Mouse (Mus musculus) midbrain, embryonic 15.5 days (tissue): ENCODE measurements around the gene Tmem174. TPM values are rescaled to one million over a fixed set of nuclear protein-coding genes. Genes with fewer than 3 reads are reported as not detected.

Experiments used
- ATAC-seq: fragments of 200-750 bp; cut with Nextera tagmentation; replicated peaks from 2 replicates; pipeline ENCODE4 v1.8.0; 2017; ENCODE audit warnings: moderate TSS enrichment
- H3K27ac ChIP-seq: fragments of 300-500 bp; sonication (generic); 2 replicates; pipeline ENCODE4 v1.5.1; 2015; ENCODE audit warnings: mild to moderate bottlenecking, inconsistent platforms
- H3K27me3 ChIP-seq: fragments of 300-500 bp; sonication (generic); replicated peaks from 2 replicates; pipeline ENCODE4 v1.6.1; 2015; ENCODE audit warnings: inconsistent platforms
- H3K36me3 ChIP-seq: fragments of 300-500 bp; sonication (generic); replicated peaks from 2 replicates; pipeline ENCODE4 v1.6.1; 2015; ENCODE audit warnings: inconsistent platforms
- H3K4me1 ChIP-seq: fragments of 300-500 bp; sonication (generic); 2 replicates; pipeline ENCODE4 v1.6.1; 2015; ENCODE audit warnings: inconsistent platforms
- H3K4me2 ChIP-seq: fragments of 300-500 bp; sonication (generic); 2 replicates; pipeline ENCODE4 v1.6.1; 2015; ENCODE audit warnings: inconsistent platforms, mild to moderate bottlenecking, moderate library complexity
- H3K4me3 ChIP-seq: fragments of 300-500 bp; sonication (generic); 2 replicates; pipeline ENCODE4 v1.5.1; 2015; ENCODE audit warnings: mild to moderate bottlenecking, inconsistent platforms
- H3K9ac ChIP-seq: fragments of 300-500 bp; sonication (generic); 2 replicates; pipeline ENCODE4 v1.6.1; 2015; ENCODE audit warnings: mild to moderate bottlenecking, inconsistent platforms
- H3K9me3 ChIP-seq: fragments of 300-500 bp; sonication (generic); 2 replicates; pipeline ENCODE4 v1.6.1; 2016; ENCODE audit warnings: inconsistent platforms
- WGBS: fragments of 180-500 bp; shearing (Covaris S2); methylation state at CpG from one replicate; pipeline ENCODE4 v1.1.7; 2015; ENCODE audit warnings: mixed read lengths; 5-methylcytosine and 5-hydroxymethylcytosine counted together
- polyA plus RNA-seq: library from polyadenylated mRNA; unstranded; fragments of >200 nt; fragmentation: Nextera tagmentation; extraction: Ambion mirVana; gene quantifications from 2 replicates; pipeline ENCODE4 v1.2.1, GENCODE M21; 2015

Tmem174 gene
- polyA plus RNA-seq: not detected in 2 replicates

DNA sequence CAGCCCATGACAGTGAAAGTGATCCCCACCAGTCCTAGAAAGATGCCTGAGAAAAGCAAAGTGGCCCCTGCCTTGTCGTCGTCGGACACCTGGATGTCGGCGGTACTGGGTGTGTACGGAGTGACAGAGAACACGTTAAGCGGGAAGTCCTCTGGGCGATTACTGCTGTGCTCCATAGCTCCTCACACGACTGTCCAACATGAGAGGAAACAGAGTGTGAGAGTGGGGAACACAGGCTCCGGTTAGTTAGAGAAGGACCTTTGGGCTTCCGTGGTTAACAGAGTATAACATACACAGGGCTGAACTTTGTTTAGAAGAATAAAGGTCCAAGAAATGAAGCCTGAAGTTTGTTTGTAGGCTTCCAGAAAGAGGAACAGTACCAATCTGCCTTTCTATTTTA lies at the start of gene Tmem174:
TSS of gene Tmem174 (minus strand) at position 266 of the 400 bp plus-strand sequence.
- Histone ChIP-seq H3K4me2 (no peak within 1 kb of the TSS), H3K9me3 (no peaks in the 10 kb centered on the region), H3K36me3 (no peaks in the 10 kb centered on the region), H3K4me1 (no peaks in the 10 kb centered on the region), H3K9ac (no peak within 1 kb of the TSS), H3K27me3 (no peaks in the 10 kb centered on the region), H3K27ac (no peak within 1 kb of the TSS), H3K4me3 (no peak within 1 kb of the TSS)
- ATAC-seq: no peak
- 92% methylated on average over 12 of the region's 12 CpGs for WGBS

DNA sequence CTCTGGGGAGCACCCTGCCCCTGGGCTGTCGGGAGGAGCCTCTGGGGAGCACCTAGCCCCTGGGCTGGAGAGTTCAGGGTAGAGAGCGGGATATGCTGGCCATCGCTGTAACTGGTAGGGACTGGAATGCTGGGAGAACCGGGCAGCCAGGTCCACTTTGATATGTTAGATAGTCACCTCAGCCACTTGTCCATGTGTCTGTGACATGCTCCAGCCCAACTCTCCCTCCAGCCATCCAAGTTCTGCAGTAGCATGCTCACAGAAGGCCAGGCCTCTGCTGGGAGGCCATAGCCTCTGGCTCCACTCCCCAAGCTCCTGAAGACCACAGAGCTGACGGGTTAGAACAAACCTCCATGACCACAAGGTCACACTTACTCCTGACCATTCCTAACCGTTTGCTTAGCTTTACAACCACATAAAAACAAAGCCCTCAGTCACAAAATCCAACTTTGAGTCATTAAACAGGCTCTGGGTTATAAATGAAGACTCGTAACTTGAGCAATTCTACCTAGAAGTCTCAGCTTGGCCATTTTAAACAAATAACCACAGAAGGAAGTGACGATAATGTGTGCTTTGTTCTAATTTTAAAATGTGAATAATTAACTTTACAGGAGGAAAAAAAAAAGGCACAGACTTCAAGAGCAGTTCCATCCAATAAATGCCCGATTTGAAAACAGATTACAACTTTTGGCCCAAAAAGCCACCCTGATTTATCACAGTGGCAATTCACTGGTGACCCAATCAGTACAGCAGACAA lies 47.1 kb upstream of the Tmem174 start:
- 85% methylated on average over 9 of the region's 9 CpGs for WGBS
- Histone ChIP-seq H3K4me3 (no peak overlapping the region), H3K27me3 (no peaks in the 10 kb centered on the region), H3K36me3 (no peaks in the 10 kb centered on the region), H3K4me2 (no peak overlapping the region), H3K9me3 (no peaks in the 10 kb centered on the region; the same call in 1 of the 2 replicates), H3K9ac (no peak overlapping the region), H3K27ac (no peak overlapping the region), H3K4me1 (no peaks in the 10 kb centered on the region)
- ATAC-seq: no peak

DNA sequence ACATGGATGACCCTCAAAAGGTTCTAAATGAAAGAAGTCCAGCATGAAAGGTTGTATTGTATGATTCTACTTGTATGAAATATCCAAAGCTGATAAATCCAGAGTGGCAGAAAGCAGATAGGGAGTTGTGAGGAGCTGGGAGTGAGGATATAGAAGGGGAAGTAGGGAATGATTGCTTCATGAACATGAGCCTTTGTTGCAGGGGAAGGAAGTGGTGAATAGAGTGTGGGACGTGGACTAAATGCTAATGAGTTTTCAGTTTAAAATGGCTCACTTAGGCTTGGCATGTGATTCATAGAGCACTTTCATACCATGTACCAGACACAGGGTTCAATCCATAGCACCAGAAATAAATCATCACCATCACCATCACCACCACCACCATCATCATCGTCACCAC lies 46.2 kb upstream of the Tmem174 start:
- ATAC-seq: no peak
- 85% methylated on average over 2 of the region's 2 CpGs for WGBS
- H3K27me3 ChIP-seq: no peaks in the 10 kb centered on the region

DNA sequence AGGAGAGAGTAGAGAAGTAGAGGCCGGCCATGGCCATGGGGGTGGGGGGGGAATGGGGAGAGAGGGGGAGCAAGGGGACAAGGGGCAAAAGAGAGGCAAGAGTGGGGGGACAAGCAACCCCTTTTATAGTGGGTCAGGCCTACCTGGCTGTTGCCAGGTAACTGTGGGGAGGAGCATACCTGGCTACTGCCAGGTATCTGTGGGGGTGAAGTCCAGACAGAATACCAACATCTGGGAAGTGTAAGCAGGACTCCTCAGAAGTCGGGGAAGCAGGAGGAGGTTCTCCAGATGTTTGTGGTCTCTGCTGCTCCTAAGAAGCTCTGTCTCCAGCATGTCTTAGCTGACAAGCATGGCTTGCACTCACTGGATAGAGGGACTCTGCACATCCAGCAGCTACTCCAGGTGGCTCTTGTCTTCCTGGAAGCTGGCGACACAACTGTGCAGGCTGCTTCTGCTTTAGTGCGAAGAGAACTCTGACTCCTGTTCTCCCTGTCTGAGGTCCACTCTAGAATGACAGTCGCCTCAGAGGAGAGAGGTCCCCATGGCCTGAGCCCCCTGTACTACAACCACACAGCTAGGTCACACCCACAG lies 43.4 kb upstream of the Tmem174 start:
- no peak overlapping the region for H3K9ac ChIP-seq
- no peak for ATAC-seq
- H3K27ac ChIP-seq: no peak overlapping the region
- 91% methylated on average over 5 of the region's 5 CpGs for WGBS
- no peaks in the 10 kb centered on the region for H3K4me1 ChIP-seq
- no peaks in the 10 kb centered on the region; the same call in 1 of the 2 replicates for H3K9me3 ChIP-seq
- no peaks in the 10 kb centered on the region for H3K36me3 ChIP-seq
- H3K27me3 ChIP-seq: no peaks in the 10 kb centered on the region
- H3K4me3 ChIP-seq: no peak overlapping the region
- H3K4me2 ChIP-seq: no peak overlapping the region

More for the DNA sequence above, 46.2 kb upstream of the Tmem174 start:
- H3K4me3 ChIP-seq: no peak overlapping the region
- no peaks in the 10 kb centered on the region for H3K36me3 ChIP-seq
- H3K4me1 ChIP-seq: no peaks in the 10 kb centered on the region
- H3K4me2 ChIP-seq: no peak overlapping the region
- no peak overlapping the region for H3K27ac ChIP-seq
- H3K9me3 ChIP-seq: no peaks in the 10 kb centered on the region; the same call in 1 of the 2 replicates
- no peak overlapping the region for H3K9ac ChIP-seq

DNA sequence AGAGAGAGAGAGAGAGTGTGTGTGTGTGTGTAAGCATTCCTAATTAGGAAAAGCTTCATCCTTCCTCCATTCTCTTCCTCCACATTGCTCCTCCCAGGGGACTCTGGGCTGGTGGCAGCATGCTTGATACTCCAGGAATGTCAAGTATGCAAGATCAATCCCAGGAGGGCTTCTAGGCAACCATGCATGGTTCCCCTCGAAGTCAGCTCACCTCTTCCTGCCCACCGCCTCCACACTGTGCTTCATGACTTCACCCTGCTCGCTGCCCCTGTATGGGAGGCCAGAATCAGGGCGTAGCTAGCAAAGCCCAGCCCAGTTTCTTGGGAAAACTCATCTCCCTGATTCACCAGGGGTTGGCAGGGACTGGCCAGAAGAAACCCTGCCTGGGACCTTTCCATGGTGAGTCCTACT lies 42.4 kb upstream of the Tmem174 start:
- no peaks in the 10 kb centered on the region; the same call in 1 of the 2 replicates for H3K9me3 ChIP-seq
- ATAC-seq: no peak
- H3K4me1 ChIP-seq: no peaks in the 10 kb centered on the region
- 48% methylated on average over 4 of the region's 4 CpGs for WGBS
- no peak overlapping the region for H3K9ac ChIP-seq
- no peaks in the 10 kb centered on the region for H3K36me3 ChIP-seq
- H3K4me3 ChIP-seq: no peak overlapping the region
- no peaks in the 10 kb centered on the region for H3K27me3 ChIP-seq
- H3K27ac ChIP-seq: no peak overlapping the region
- H3K4me2 ChIP-seq: no peak overlapping the region

DNA sequence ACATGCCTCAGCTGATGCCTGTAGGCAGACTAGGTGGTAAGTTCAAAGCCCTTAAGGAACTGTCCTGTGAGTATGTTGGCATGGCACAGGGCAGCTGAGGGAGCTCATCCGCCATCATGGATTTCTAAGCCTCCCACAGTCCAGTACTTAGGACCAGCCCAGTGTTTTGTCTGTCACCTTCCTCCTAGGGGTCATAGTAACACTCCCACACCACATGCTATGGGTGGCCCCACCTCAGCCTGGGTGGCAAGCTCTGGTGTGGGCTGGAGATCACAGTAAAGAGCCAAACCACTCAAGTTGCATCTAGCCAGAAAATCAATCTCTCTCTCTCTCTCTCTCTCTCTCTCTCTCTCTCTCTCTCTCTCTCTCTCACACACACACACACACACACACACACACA lies 42.0 kb upstream of the Tmem174 start:
- no peak overlapping the region for H3K4me2 ChIP-seq
- H3K9ac ChIP-seq: no peak overlapping the region
- 100% methylated on average over 1 of the region's 1 CpGs for WGBS
- H3K4me3 ChIP-seq: no peak overlapping the region
- ATAC-seq: no peak
- no peaks in the 10 kb centered on the region; the same call in 1 of the 2 replicates for H3K9me3 ChIP-seq
- H3K4me1 ChIP-seq: no peaks in the 10 kb centered on the region
- no peaks in the 10 kb centered on the region for H3K36me3 ChIP-seq
- no peaks in the 10 kb centered on the region for H3K27me3 ChIP-seq
- H3K27ac ChIP-seq: no peak overlapping the region

DNA sequence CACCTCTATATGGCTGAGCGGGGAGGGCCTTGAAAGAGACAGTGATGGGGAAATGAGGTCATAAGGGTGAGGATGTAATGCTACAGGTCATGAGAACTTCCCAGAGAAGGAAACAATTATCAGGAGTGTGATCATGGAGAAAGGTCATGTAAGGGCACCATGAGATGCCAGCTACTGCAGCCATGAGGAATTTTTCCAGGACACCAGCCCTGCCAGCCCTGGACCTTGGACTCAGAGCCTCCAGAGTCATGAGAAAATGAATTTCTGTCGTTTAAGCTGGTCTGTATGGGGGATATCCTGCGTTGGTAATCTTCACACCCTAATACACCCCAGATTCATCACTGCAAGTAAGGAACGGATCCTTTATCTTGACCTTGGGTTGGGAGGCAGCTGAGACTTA lies 36.7 kb upstream of the Tmem174 start:
- Histone ChIP-seq H3K27ac (no peak overlapping the region), H3K4me1 (no peaks in the 10 kb centered on the region), H3K9ac (no peak overlapping the region), H3K9me3 (no peaks in the 10 kb centered on the region), H3K4me2 (no peak overlapping the region), H3K27me3 (no peaks in the 10 kb centered on the region), H3K4me3 (no peak overlapping the region), H3K36me3 (no peaks in the 10 kb centered on the region)
- 82% methylated on average over 4 of the region's 4 CpGs for WGBS
- ATAC-seq: no peak

DNA sequence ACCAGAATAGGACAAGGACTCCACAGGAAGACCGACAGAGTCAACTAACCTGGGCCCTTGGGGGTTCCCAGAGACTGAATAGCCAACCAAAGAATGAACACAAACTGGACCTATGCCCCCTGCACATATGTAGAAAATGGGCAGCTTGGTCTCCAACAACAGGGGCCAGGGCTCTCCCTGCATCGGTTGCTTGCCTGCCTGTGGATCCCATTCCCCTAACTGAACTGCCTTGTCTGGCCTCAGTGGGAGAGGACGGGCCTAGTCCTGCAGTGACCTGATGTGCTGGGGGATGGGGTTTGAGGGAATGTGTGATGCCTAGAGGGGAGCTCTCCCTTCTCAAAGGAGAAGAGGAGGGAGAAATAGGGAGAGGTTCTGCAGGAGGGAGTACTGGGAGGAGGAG lies 32.1 kb upstream of the Tmem174 start:
- no peaks in the 10 kb centered on the region for H3K9me3 ChIP-seq
- WGBS: 71% methylated on average over 3 of the region's 3 CpGs

DNA sequence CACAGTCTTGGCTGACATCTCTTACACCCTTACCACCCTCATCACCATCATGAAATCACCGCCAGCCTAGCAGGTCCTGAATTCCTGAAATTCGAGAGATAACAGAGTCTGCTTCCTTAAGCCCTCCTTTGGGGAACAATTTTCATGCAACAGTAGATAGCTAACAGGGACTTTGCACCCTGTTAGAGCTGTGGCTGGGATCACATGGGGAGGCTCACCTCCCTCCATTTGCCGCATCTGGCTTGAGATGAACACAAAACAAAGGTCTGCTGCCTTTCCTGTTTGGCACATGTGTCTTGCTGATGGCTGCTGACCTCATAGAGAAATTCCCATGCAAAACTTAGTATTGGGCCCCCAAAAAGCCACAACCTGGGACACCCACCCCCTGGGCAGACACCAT lies 30.1 kb upstream of the Tmem174 start:
- H3K9ac ChIP-seq: no peak overlapping the region
- H3K4me1 ChIP-seq: no peaks in the 10 kb centered on the region
- no peak overlapping the region for H3K4me2 ChIP-seq
- no peaks in the 10 kb centered on the region for H3K9me3 ChIP-seq
- no peak for ATAC-seq
- no peak overlapping the region for H3K27ac ChIP-seq
- no peaks in the 10 kb centered on the region for H3K27me3 ChIP-seq
- H3K36me3 ChIP-seq: no peaks in the 10 kb centered on the region
- WGBS: 82% methylated on average over 3 of the region's 3 CpGs
- no peak overlapping the region for H3K4me3 ChIP-seq

More for the DNA sequence above, 32.1 kb upstream of the Tmem174 start:
- Histone ChIP-seq H3K27ac (no peak overlapping the region), H3K4me1 (no peaks in the 10 kb centered on the region), H3K9ac (no peak overlapping the region), H3K27me3 (no peaks in the 10 kb centered on the region), H3K4me3 (no peak overlapping the region), H3K4me2 (no peak overlapping the region), H3K36me3 (no peaks in the 10 kb centered on the region)
- ATAC-seq: no peak

DNA sequence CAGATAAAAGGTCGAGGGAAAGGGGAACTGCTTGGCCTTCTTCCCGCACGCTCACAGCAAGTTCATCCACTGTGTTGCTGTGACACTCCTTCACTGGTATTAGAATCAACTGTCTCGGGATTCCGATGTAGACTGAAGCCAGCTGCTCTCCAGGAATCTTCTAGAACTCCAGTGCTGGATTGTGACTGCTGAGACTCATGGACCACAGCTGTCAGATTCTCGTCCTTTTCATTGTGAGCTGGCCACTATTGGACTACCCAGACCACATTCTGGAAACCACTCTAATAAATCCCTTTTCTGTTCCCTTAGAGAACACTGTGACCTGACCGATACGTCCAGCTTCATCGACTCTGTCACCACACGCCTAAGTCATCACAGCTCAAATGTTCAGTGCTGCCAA lies 28.0 kb upstream of the Tmem174 start:
- H3K27me3 ChIP-seq: no peaks in the 10 kb centered on the region
- no peak overlapping the region for H3K27ac ChIP-seq
- no peak for ATAC-seq
- no peaks in the 10 kb centered on the region for H3K9me3 ChIP-seq
- H3K36me3 ChIP-seq: no peaks in the 10 kb centered on the region
- H3K4me1 ChIP-seq: no peaks in the 10 kb centered on the region
- WGBS: 89% methylated on average over 10 of the region's 10 CpGs
- no peak overlapping the region for H3K4me3 ChIP-seq
- no peak overlapping the region for H3K4me2 ChIP-seq
- no peak overlapping the region for H3K9ac ChIP-seq

DNA sequence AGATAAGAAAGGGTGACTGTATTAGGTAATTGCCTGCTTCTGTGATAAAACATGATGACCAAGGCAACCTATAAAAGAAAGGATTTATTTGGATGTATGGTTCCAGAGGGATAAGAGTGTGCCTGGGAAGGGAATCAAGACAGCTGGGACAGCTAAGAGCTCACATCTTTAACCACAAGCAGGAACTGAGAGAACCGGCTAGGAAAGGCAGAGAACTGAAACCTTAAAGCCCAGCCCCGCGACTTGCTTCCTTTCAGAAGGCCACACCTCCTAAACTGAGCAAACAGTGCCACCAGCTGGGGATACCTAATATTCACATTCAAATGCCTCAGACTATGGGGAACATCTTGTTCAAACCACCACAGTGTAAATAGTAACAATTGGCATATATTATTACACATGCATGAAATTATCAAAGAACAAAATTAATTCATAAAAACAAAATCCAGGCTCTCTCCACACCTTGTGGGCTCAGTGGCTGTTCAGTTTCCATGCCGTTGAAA lies 25.0 kb upstream of the Tmem174 start:
- Histone ChIP-seq H3K4me2 (no peak overlapping the region), H3K4me1 (no peaks in the 10 kb centered on the region), H3K9me3 (no peaks in the 10 kb centered on the region), H3K9ac (no peak overlapping the region), H3K27me3 (no peaks in the 10 kb centered on the region), H3K36me3 (no peaks in the 10 kb centered on the region), H3K27ac (no peak overlapping the region), H3K4me3 (no peak overlapping the region)
- WGBS: 90% methylated on average over 4 of the region's 4 CpGs
- ATAC-seq: no peak

DNA sequence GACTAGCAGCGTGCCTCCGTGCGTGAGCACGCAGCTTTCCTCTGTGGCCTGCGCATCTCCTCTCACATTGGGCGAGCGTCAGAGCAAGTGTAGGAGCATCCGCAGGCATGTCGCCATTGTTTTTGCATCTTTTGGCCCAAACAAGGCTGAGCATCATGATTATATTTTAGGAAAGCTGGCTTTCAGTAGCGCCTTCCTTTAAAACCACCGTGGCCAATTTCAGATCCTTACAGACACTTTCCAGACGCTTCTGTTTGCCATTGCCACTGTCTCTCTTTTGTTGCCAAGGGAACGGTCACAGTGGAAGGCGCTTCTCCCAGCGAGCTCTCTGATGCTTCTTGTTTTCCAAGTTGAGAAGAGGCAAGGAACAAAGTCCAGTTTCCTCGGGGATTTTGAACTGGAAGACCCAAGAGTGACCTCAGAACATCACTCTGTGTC lies 18.8 kb upstream of the Tmem174 start:
- Histone ChIP-seq H3K4me1 (no peaks in the 10 kb centered on the region), H3K4me3 (no peak overlapping the region), H3K9ac (no peak overlapping the region), H3K27ac (no peak overlapping the region), H3K36me3 (no peaks in the 10 kb centered on the region), H3K27me3 (no peaks in the 10 kb centered on the region), H3K9me3 (no peaks in the 10 kb centered on the region), H3K4me2 (no peak overlapping the region)
- 0 out of 2 replicates have a peak, but pooled peaks have one; percentile 33 for ATAC-seq
- WGBS: 75% methylated on average over 16 of the region's 16 CpGs
